8 mouse cellular contexts compared by ENCODE assay signal in genomic region chr13:43183248-43184055, GRCm38 (mm10). TPM values are rescaled to one million over a fixed set of nuclear protein-coding genes. Genes with fewer than 3 reads are reported as not detected.
DNase-seq lines count a peak whose midpoint lies in the region; ATAC-seq and TF ChIP-seq lines count a peak whose summit lies in the region.

No protein-coding gene starts in this region.

- no peak for TF ChIP-seq POLR2A in lung, adult 2 months (IDR thresholded peaks at IDR 0.05; ENCODE audit: borderline replicate concordance, extremely low read depth, low read depth, low read length)

- peaks cover 11% of the 10 kb centered on the region for H3K4me1 ChIP-seq in heart, embryonic 15.5 days (replicated peaks)
- 0 out of 2 replicates have a peak, but pooled peaks cover 2% of the 10 kb centered on the region for H3K4me1 ChIP-seq in hindbrain, embryonic 11.5 days (replicated peaks; ENCODE audit: control insufficient read depth, insufficient read depth, low read length)
- H3K4me1 ChIP-seq in midbrain, embryonic 13.5 days (replicated peaks) = peaks cover 13% of the 10 kb centered on the region
- no peaks in the 10 kb centered on the region for H3K4me1 ChIP-seq in lung, adult 2 months (ENCODE audit: control insufficient read depth, insufficient read depth, low read length)

- no peaks in the 10 kb centered on the region for H3K9me3 ChIP-seq in heart, embryonic 15.5 days (replicated peaks)
- no peaks in the 10 kb centered on the region for H3K9me3 ChIP-seq in hindbrain, embryonic 11.5 days (ENCODE audit: control insufficient read depth, low read length)
- no peaks in the 10 kb centered on the region for H3K9me3 ChIP-seq in midbrain, embryonic 13.5 days

- H3K4me2 ChIP-seq in heart, embryonic 15.5 days = peak overlapping the region; percentile 56
- 0 out of 2 replicates have a peak overlapping the region, but pooled peaks have one; percentile 1 for H3K4me2 ChIP-seq in hindbrain, embryonic 11.5 days (replicated peaks; ENCODE audit: low read depth, low read length)
- H3K4me2 ChIP-seq in midbrain, embryonic 13.5 days (replicated peaks) = peak overlapping the region; percentile 51

- no peak for TF ChIP-seq CTCF in lung, adult 2 months (IDR thresholded peaks at IDR 0.05; ENCODE audit: insufficient read depth, low read length)

- H3K27ac ChIP-seq in heart, embryonic 15.5 days = no peak overlapping the region
- H3K27ac ChIP-seq in hindbrain, embryonic 11.5 days (ENCODE audit: low read depth, low read length) = no peak overlapping the region
- no peak overlapping the region for H3K27ac ChIP-seq in midbrain, embryonic 13.5 days

- DNase-seq in heart, postnatal 10 days = no peak
- DNase-seq in NIH3T3 (ENCODE audit: low read depth) = peak; percentile 39
- no peak for DNase-seq in hindbrain, embryonic 11.5 days (ENCODE audit: low spot score)
- no peak for DNase-seq in lung, adult 2 months
- no peak for DNase-seq in ovary, adult 18-20 months (ENCODE audit: low spot score)

- intact Hi-C loops in heart, postnatal 10 days (cut with DNase I) = loop anchor here (5.0 kb wide), 4 partner anchors 139 to 554 kb away; partner anchors contain the start of gene Nol7

- H3K4me3 ChIP-seq in heart, embryonic 15.5 days = peak overlapping the region; percentile 40
- no peak overlapping the region for H3K4me3 ChIP-seq in hindbrain, embryonic 11.5 days (ENCODE audit: low read depth, low read length)
- H3K4me3 ChIP-seq in midbrain, embryonic 13.5 days (replicated peaks) = peak overlapping the region; percentile 18
- no peak overlapping the region for H3K4me3 ChIP-seq in lung, adult 2 months (replicated peaks; ENCODE audit: extremely low read depth, low read depth, low read length)

- no peaks in the 10 kb centered on the region for H3K36me3 ChIP-seq in heart, embryonic 15.5 days
- H3K36me3 ChIP-seq in hindbrain, embryonic 11.5 days (ENCODE audit: control insufficient read depth, insufficient read depth, low read length) = no peaks in the 10 kb centered on the region
- H3K36me3 ChIP-seq in midbrain, embryonic 13.5 days = no peaks in the 10 kb centered on the region

- no peak overlapping the region for H3K9ac ChIP-seq in heart, embryonic 15.5 days
- H3K9ac ChIP-seq in hindbrain, embryonic 11.5 days (ENCODE audit: low read depth, low read length) = peak overlapping the region; percentile 40; the same call in 1 of the 2 replicates
- H3K9ac ChIP-seq in midbrain, embryonic 13.5 days (replicated peaks) = no peak overlapping the region

- 0 out of 2 replicates have a peak, but pooled peaks have one; percentile 45 for ATAC-seq in heart, embryonic 15.5 days (replicated peaks; ENCODE audit: insufficient number of reproducible peaks, insufficient read depth, low FRiP score, low read depth)
- no peak for ATAC-seq in hindbrain, embryonic 11.5 days (ENCODE audit: low FRiP score)
- peak; percentile 73 for ATAC-seq in midbrain, embryonic 13.5 days
- ATAC-seq in CD4-positive, CD25-positive, alpha-beta regulatory T cell, adult 4 months = no peak

- peaks cover 12% of the 10 kb centered on the region; the same call in 1 of the 2 replicates for H3K27me3 ChIP-seq in heart, embryonic 15.5 days
- 0 out of 2 replicates have a peak, but pooled peaks cover 2% of the 10 kb centered on the region for H3K27me3 ChIP-seq in hindbrain, embryonic 11.5 days (ENCODE audit: control insufficient read depth, insufficient read depth, low read length)
- H3K27me3 ChIP-seq in midbrain, embryonic 13.5 days = peaks cover 11% of the 10 kb centered on the region

- 49% methylated on average over 8 of the region's 8 CpGs for WGBS in heart, embryonic 15.5 days
- WGBS in hindbrain, embryonic 11.5 days = 61% methylated on average over 8 of the region's 8 CpGs
- WGBS in midbrain, embryonic 13.5 days = 49% methylated on average over 8 of the region's 8 CpGs
- WGBS in lung, adult 2 months = 52% methylated on average over 8 of the region's 8 CpGs

RNA-seq across cellular contexts. Expression of gene Tbc1d7, which starts 12.2 kb away (rescaled TPM):
- polyA plus RNA-seq in heart, embryonic 15.5 days (2015; fragmentation: Nextera tagmentation; extraction: Ambion mirVana) = 50.1 and 54.5 TPM in 2 replicates
- 10 to 100 TPM; 41.8 to 42.2 TPM for total RNA-seq in heart, postnatal 10 days (2021)
- polyA plus RNA-seq in hindbrain, embryonic 11.5 days (2014; fragmentation: Nextera tagmentation; extraction: Ambion mirVana) = 71.3 and 74.8 TPM in 2 replicates
- 87.6 and 101 TPM in 2 replicates for polyA plus RNA-seq in midbrain, embryonic 13.5 days (2015; fragmentation: Nextera tagmentation; extraction: Ambion mirVana)
- 10 to 100 TPM in 1 of 2 experiments, 1 to 10 TPM in 1; 9.8 to 16.0 TPM for polyA plus RNA-seq in CD4-positive, CD25-positive, alpha-beta regulatory T cell, adult 4 months (2017; shearing (Covaris generic))
- polyA plus RNA-seq in lung, adult 2 months (2012; rRNA removed) = 8.1 and 16.5 TPM in 2 replicates

Comparison
In these comparisons a context has a peak if more than half of its experiments do, and no peak if none do; other contexts are left out.
1. ATAC-seq: peak in heart, embryonic 15.5 days (single experiment) and midbrain, embryonic 13.5 days (single experiment); none in hindbrain, embryonic 11.5 days (single experiment) and CD4-positive, CD25-positive, alpha-beta regulatory T cell, adult 4 months (single experiment).
2. H3K4me2 ChIP-seq: peak in every context shown above with its lines; median percentile 56 in heart, embryonic 15.5 days; 51 in midbrain, embryonic 13.5 days; 1 in hindbrain, embryonic 11.5 days.
3. H3K4me3 ChIP-seq: peak in heart, embryonic 15.5 days (single experiment) and midbrain, embryonic 13.5 days (single experiment); none in hindbrain, embryonic 11.5 days (single experiment) and lung, adult 2 months (single experiment).